Mouse (Mus musculus): ENCODE measurements around the gene Kctd3. TPM values are rescaled to one million over a fixed set of nuclear protein-coding genes. Genes with fewer than 3 reads are reported as not detected.
A peak's percentile ranks its signal among the peaks of the same experiment; 100 is the strongest.

Gene Kctd3
- polyA plus RNA-seq, 1 experiment from 2014 or later, result 45.9 TPM

DNA sequence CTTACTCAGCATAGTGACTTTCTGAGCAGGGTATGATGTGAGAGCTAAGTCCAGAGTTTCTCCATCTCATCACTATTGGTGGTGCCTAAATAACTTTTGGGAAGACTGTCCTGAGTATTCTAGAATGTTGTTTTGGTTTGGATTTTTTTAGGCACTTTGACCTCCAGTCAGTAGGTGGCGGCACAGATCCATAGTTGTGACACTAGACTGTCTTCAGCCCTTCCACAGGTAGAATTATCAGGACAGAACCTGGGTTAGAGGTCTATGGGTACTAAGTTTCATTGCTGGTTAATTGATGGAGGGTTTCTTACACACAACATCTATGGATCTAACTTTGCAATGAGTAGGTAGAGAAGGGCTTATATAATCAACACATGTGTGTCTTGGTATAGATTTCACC is 20.6 kb upstream of the Kctd3 start:
- WGBS, result 28% methylated on average over 1 of the region's 1 CpGs
- H3K4me3 ChIP-seq (ENCODE audit: low read depth, low read length), result no peak overlapping the region
- no peak overlapping the region for H3K4me2 ChIP-seq
- TF ChIP-seq CTCF (IDR thresholded peaks at IDR 0.05; ENCODE audit: low read depth), result peak; percentile 73
- no peaks in the 10 kb centered on the region for H3K27me3 ChIP-seq (ENCODE audit: insufficient read depth, low read length)
- peaks cover 5% of the 10 kb centered on the region; the same call in 1 of the 2 replicates for H3K4me1 ChIP-seq (ENCODE audit: insufficient read depth)
- no peak overlapping the region for H3K9ac ChIP-seq
- no peaks in the 10 kb centered on the region for H3K36me3 ChIP-seq (ENCODE audit: insufficient read depth)
- no peak for ATAC-seq (ENCODE audit: insufficient read depth)
- no peak overlapping the region for H3K27ac ChIP-seq (ENCODE audit: low read depth)
- peak; percentile 71 for DNase-seq
- no peaks in the 10 kb centered on the region for H3K9me3 ChIP-seq (ENCODE audit: low read depth, low read length)

DNA sequence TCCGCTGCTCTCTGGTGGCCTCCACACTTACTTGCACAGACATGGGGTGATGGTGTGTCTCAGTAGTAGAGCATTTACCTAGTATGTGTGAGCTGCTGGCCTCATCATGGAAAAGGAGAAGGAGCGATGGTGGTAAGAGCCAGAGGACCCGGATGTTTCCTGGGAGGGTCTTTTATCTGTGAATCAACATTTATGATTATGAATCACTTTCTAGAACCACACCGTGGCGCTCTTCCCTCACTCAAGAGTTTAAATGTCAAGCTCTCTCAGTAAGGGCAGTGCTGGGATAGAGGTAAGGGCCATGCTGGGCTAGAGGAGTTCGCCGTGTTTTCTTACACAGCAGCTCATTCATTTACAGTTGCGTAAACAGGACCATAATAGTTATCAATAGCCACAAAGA is 19.2 kb upstream of the Kctd3 start:
- TF ChIP-seq CTCF (IDR thresholded peaks at IDR 0.05; ENCODE audit: low read depth), result peak; percentile 71
- Histone ChIP-seq H3K27me3 (ENCODE audit: insufficient read depth, low read length) (no peaks in the 10 kb centered on the region), H3K4me1 (ENCODE audit: insufficient read depth) (peaks cover 5% of the 10 kb centered on the region; the same call in 1 of the 2 replicates), H3K36me3 (ENCODE audit: insufficient read depth) (no peaks in the 10 kb centered on the region), H3K9ac (no peak overlapping the region), H3K9me3 (ENCODE audit: low read depth, low read length) (no peaks in the 10 kb centered on the region), H3K4me2 (peak overlapping the region; percentile 21), H3K27ac (ENCODE audit: low read depth) (no peak overlapping the region), H3K4me3 (ENCODE audit: low read depth, low read length) (no peak overlapping the region)
- DNase-seq, result peak; percentile 89
- peak; percentile 53; the same call in 1 of the 2 replicates for ATAC-seq (ENCODE audit: insufficient read depth)
- WGBS, result 37% methylated on average over 8 of the region's 8 CpGs

DNA sequence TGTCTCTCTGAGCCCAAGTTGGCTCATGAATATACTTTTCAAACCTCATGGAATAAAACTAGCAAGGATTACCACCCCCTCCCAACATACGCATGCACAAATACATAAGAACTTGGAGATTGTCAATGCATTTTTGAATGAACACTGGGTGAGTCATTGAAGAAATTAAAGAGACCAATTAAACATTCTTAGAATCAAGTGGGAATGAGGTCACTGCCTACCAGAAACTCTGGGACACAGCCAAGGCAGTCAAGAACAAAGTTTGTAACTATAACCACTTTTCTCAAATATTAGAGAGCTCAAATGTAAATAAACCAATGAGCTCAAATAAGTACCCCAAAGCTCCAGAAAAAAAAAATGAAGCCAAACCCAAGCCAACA is 16.1 kb upstream of the Kctd3 start:
- ATAC-seq (ENCODE audit: insufficient read depth), result peak; percentile 26; the same call in 1 of the 2 replicates
- Histone ChIP-seq H3K27me3 (ENCODE audit: insufficient read depth, low read length) (no peaks in the 10 kb centered on the region), H3K4me3 (ENCODE audit: low read depth, low read length) (no peak overlapping the region), H3K9ac (no peak overlapping the region), H3K9me3 (ENCODE audit: low read depth, low read length) (no peaks in the 10 kb centered on the region), H3K36me3 (ENCODE audit: insufficient read depth) (no peaks in the 10 kb centered on the region), H3K4me2 (no peak overlapping the region), H3K4me1 (ENCODE audit: insufficient read depth) (peaks cover 5% of the 10 kb centered on the region; the same call in 1 of the 2 replicates), H3K27ac (ENCODE audit: low read depth) (no peak overlapping the region; the same call in 1 of the 2 replicates)
- TF ChIP-seq CTCF (IDR thresholded peaks at IDR 0.05; ENCODE audit: low read depth), result no peak
- 50% methylated on average over 1 of the region's 1 CpGs for WGBS
- DNase-seq, result peak; percentile 67

DNA sequence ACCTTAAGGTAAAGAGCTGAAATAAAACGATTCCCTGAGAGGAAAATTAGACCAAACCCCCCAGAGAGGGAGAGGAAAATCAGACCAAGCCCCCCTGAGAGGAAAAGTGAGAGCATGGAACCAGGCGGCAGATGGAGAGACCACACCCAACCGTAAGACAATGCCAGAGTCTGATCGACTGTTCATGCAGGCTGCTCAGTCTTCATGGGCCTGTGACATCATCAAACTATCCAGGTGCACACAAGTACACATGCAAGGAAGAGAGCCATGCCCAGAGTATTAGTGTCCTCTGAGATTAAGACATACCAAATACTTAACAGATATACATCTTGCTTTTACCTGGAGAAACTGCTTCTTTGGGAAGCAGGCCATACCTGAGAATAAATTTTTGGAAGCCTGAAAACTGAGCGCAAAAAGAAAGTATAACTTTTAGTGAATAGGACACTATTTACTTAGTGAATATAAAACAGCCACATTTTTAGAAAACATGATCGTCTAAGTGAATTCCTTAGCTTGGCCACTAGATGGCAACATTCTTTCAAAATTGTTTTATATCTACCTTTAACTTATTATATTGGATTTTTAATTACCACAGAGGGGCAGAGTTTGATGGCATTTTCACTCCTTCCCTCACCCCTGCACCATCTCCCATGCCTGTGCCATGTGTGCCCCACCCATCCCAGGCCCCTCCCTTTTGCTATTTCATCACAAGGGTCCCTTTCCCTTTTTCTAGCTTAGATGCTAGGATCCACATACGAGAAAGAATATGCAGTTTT is 15.5 kb upstream of the Kctd3 start:
- ATAC-seq (ENCODE audit: insufficient read depth), result peak; percentile 43; the same call in 1 of the 2 replicates
- no peak overlapping the region for H3K4me2 ChIP-seq
- H3K4me3 ChIP-seq (ENCODE audit: low read depth, low read length), result no peak overlapping the region
- H3K27me3 ChIP-seq (ENCODE audit: insufficient read depth, low read length), result no peaks in the 10 kb centered on the region
- no peaks in the 10 kb centered on the region for H3K36me3 ChIP-seq (ENCODE audit: insufficient read depth)
- H3K9me3 ChIP-seq (ENCODE audit: low read depth, low read length), result no peaks in the 10 kb centered on the region
- H3K27ac ChIP-seq (ENCODE audit: low read depth), result no peak overlapping the region; the same call in 1 of the 2 replicates
- H3K4me1 ChIP-seq (ENCODE audit: insufficient read depth), result peaks cover 5% of the 10 kb centered on the region; the same call in 1 of the 2 replicates
- WGBS, result 40% methylated on average over 7 of the region's 7 CpGs
- DNase-seq, result peak; percentile 81
- no peak overlapping the region for H3K9ac ChIP-seq
- TF ChIP-seq CTCF (IDR thresholded peaks at IDR 0.05; ENCODE audit: low read depth), result peak; percentile 64

DNA sequence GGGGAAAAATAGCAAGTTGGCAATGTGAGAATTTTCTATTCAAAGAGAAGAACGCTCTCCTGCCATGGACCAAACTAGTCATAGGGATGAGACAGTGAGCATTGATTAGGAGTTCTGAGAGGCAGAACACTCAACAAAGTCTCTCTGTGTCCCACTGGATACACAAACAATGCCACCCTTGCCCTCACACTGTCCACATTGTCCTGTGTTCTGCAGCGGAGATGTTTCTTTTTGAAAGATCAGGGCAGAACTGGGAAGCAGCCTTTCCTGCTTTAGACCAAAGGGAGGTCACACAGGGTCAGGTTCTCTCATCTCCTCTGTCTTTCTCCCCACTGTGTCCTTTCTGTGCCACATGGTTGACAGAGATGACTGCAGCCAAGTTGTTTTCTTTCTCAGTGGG is 7.7 kb upstream of the Kctd3 start:
- DNase-seq (no peak), ATAC-seq (ENCODE audit: insufficient read depth) (no peak)
- WGBS, result 69% methylated on average over 2 of the region's 2 CpGs

DNA sequence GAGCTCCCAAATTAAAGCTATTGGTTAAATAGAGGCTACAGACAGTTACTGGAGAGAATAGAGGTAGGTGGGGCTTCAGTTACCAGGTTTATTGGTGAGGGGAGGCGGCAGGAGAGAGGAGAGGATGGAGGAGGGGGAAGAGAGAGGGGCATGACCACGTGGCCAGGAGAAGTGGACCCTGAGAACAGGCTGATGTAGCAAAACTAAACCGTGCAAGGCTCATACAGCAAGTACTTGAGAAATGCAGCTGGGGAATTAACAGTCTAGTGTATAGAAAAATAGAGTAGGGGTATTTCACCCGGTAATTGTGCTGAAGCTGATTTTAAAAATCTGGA is 5.9 kb upstream of the Kctd3 start:
- ATAC-seq (ENCODE audit: insufficient read depth), result peak; percentile 13; the same call in 1 of the 2 replicates
- peak overlapping the region; percentile 32; the same call in 1 of the 2 replicates for H3K9ac ChIP-seq
- no peak for TF ChIP-seq CTCF (IDR thresholded peaks at IDR 0.05; ENCODE audit: low read depth)
- no peak overlapping the region for H3K4me3 ChIP-seq (ENCODE audit: low read depth, low read length)
- H3K27ac ChIP-seq (ENCODE audit: low read depth), result 0 out of 2 replicates have a peak overlapping the region, but pooled peaks have one; percentile 42
- H3K36me3 ChIP-seq (ENCODE audit: insufficient read depth), result no peaks in the 10 kb centered on the region
- DNase-seq, result no peak
- peaks cover 11% of the 10 kb centered on the region; the same call in 1 of the 2 replicates for H3K4me1 ChIP-seq (ENCODE audit: insufficient read depth)
- H3K27me3 ChIP-seq (ENCODE audit: insufficient read depth, low read length), result no peaks in the 10 kb centered on the region
- peak overlapping the region; percentile 58; the same call in 1 of the 2 replicates for H3K4me2 ChIP-seq
- 9% methylated on average over 4 of the region's 4 CpGs for WGBS
- no peaks in the 10 kb centered on the region for H3K9me3 ChIP-seq (ENCODE audit: low read depth, low read length)

More for the DNA sequence above, 7.7 kb upstream of the Kctd3 start:
- Histone ChIP-seq H3K36me3 (ENCODE audit: insufficient read depth) (no peaks in the 10 kb centered on the region), H3K4me3 (ENCODE audit: low read depth, low read length) (no peak overlapping the region), H3K27ac (ENCODE audit: low read depth) (no peak overlapping the region), H3K4me2 (no peak overlapping the region), H3K9me3 (ENCODE audit: low read depth, low read length) (no peaks in the 10 kb centered on the region), H3K27me3 (ENCODE audit: insufficient read depth, low read length) (no peaks in the 10 kb centered on the region), H3K9ac (no peak overlapping the region), H3K4me1 (ENCODE audit: insufficient read depth) (peaks cover 11% of the 10 kb centered on the region; the same call in 1 of the 2 replicates)
- no peak for TF ChIP-seq CTCF (IDR thresholded peaks at IDR 0.05; ENCODE audit: low read depth)

DNA sequence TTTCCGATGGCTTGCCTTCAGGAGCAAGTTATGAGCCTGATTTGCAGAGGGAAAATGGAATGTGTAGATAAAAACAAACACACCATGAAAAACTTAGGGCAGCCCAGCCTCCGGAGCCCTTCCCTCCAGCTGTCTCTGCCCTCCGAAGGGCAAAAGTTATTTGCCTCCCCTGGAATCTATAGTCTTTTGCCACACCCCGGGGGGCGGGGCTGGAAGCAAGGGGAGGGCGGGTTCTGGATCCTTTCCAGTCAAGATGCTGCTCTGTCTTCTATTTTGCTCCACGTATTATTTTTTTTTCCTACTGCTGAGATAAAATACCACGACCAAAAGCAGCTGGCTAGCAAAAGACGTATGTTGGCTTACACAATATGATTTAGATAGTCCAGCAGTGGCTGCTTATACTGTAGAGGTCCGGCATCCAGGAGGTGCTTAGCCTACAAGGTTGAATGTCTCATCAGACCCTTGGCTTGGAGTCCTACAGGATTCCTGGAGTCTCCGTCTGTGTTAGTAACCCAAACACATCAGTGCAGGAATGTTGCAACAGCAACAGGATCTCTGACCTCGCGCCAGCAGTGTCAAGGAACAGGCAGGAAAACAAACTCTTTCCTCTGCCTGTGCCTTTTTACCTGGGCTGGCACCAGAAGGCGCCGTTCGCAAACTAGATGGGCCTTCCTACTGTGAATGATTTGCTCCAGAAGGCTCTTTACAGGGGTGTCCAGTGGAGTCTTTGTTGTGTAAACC is 5.4 kb upstream of the Kctd3 start:
- no peak for TF ChIP-seq CTCF (IDR thresholded peaks at IDR 0.05; ENCODE audit: low read depth)
- Histone ChIP-seq H3K4me2 (peak overlapping the region; percentile 58), H3K4me1 (ENCODE audit: insufficient read depth) (peaks cover 11% of the 10 kb centered on the region; the same call in 1 of the 2 replicates), H3K36me3 (ENCODE audit: insufficient read depth) (no peaks in the 10 kb centered on the region), H3K9ac (peak overlapping the region; percentile 32), H3K9me3 (ENCODE audit: low read depth, low read length) (no peaks in the 10 kb centered on the region), H3K27me3 (ENCODE audit: insufficient read depth, low read length) (no peaks in the 10 kb centered on the region), H3K4me3 (ENCODE audit: low read depth, low read length) (peak overlapping the region; percentile 15; the same call in 1 of the 2 replicates), H3K27ac (ENCODE audit: low read depth) (peak overlapping the region; percentile 42; the same call in 1 of the 2 replicates)
- ATAC-seq (ENCODE audit: insufficient read depth), result peak; percentile 57; the same call in 1 of the 2 replicates
- DNase-seq, result peak; percentile 80
- 4% methylated on average over 16 of the region's 16 CpGs for WGBS
